Mouse (Mus musculus): ENCODE results near the gene Chat. TPM values are rescaled to one million over a fixed set of nuclear protein-coding genes. Genes with fewer than 3 reads are reported as not detected.
"Not testable (repeated sequence)": the region's sequence is repeated elsewhere in the genome, so short reads cannot be mapped to it uniquely, and the experiment has no call there.

Gene Chat
- total RNA-seq, 2 experiments from 2014 or later, result not detected

GRCm38 (mm10) chr14:32463211-32464040 lies 2.4 kb downstream of the Chat start:
- no peak for ATAC-seq (replicated peaks; ENCODE audit: poor library complexity)

GRCm38 (mm10) chr14:32452552-32452951 lies 13.2 kb downstream of the Chat start:
- no peak for ATAC-seq (replicated peaks; ENCODE audit: poor library complexity)

- ATAC-seq (replicated peaks; ENCODE audit: poor library complexity), result no peak
Measured at GRCm38 (mm10) chr14:32446989-32447388, 18.8 kb downstream of the Chat start.

- no peak for ATAC-seq (replicated peaks; ENCODE audit: poor library complexity)
Measured at GRCm38 (mm10) chr14:32443446-32443845, 22.3 kb downstream of the Chat start.

- no peak for ATAC-seq (replicated peaks; ENCODE audit: poor library complexity)
Measured at GRCm38 (mm10) chr14:32439744-32440143, 26.0 kb downstream of the Chat start.

GRCm38 (mm10) chr14:32439316-32439715 lies 26.5 kb downstream of the Chat start:
- no peak for ATAC-seq (replicated peaks; ENCODE audit: poor library complexity)

- no peak for ATAC-seq (replicated peaks; ENCODE audit: poor library complexity)
Measured at GRCm38 (mm10) chr14:32437352-32437793, 28.4 kb downstream of the Chat start.

GRCm38 (mm10) chr14:32429030-32429602 lies 36.7 kb downstream of the Chat start:
- ATAC-seq (replicated peaks; ENCODE audit: poor library complexity), result no peak

GRCm38 (mm10) chr14:32423946-32424345 lies 41.8 kb downstream of the Chat start:
- ATAC-seq (replicated peaks; ENCODE audit: poor library complexity), result no peak

- no peak for ATAC-seq (replicated peaks; ENCODE audit: poor library complexity)
Measured at GRCm38 (mm10) chr14:32418747-32419146, 47.0 kb downstream of the Chat start.

- no peak for ATAC-seq (replicated peaks; ENCODE audit: poor library complexity)
Measured at GRCm38 (mm10) chr14:32412075-32412474, 53.7 kb downstream of the Chat start.

- ATAC-seq (replicated peaks; ENCODE audit: poor library complexity), result no peak
Measured at GRCm38 (mm10) chr14:32410084-32410483, 55.7 kb downstream of the Chat start.

GRCm38 (mm10) chr14:32405399-32405798 lies 60.4 kb downstream of the Chat start:
- not testable (repeated sequence) for ATAC-seq (replicated peaks; ENCODE audit: poor library complexity)

- 0 out of 2 replicates have a peak, but pooled peaks have one; percentile 39 for ATAC-seq (replicated peaks; ENCODE audit: poor library complexity)
Measured at GRCm38 (mm10) chr14:32388196-32388595, 77.6 kb downstream of the Chat start, which contains the start of gene 1700024G13Rik. TSS of gene 1700024G13Rik (minus strand) at chr14:32388391.

GRCm38 (mm10) chr14:32381619-32382018 lies 84.2 kb downstream of the Chat start:
- ATAC-seq (replicated peaks; ENCODE audit: poor library complexity), result no peak

- no peak for ATAC-seq (replicated peaks; ENCODE audit: poor library complexity)
Measured at GRCm38 (mm10) chr14:32381066-32381465, 84.7 kb downstream of the Chat start.

GRCm38 (mm10) chr14:32380099-32380480 lies 85.7 kb downstream of the Chat start:
- no peak for ATAC-seq (replicated peaks; ENCODE audit: poor library complexity)

GRCm38 (mm10) chr14:32379395-32380098 lies 86.2 kb downstream of the Chat start:
- no peak for ATAC-seq (replicated peaks; ENCODE audit: poor library complexity)

GRCm38 (mm10) chr14:32372510-32372909 lies 93.3 kb downstream of the Chat start:
- ATAC-seq (replicated peaks; ENCODE audit: poor library complexity), result no peak

GRCm38 (mm10) chr14:32369756-32370155 lies 96.0 kb downstream of the Chat start:
- no peak for ATAC-seq (replicated peaks; ENCODE audit: poor library complexity)

GRCm38 (mm10) chr14:32364359-32364758 lies 101.4 kb downstream of the Chat start:
- no peak for ATAC-seq (replicated peaks; ENCODE audit: poor library complexity)
